Mouse (Mus musculus): ENCODE measurements at regions not wholly inside any gene's neighbourhood (a gene's known extent, or its start where the extent isn't known, plus 50 kb on each side); places are given as distances from the start of the nearest gene placed in this dataset.
A peak's percentile ranks its signal among the peaks of the same experiment; 100 is the strongest.

GRCm38 (mm10) chr11:24726331-24726730 lies 648.5 kb downstream of the Bcl11a start:
- no peak for DNase-seq (ENCODE audit: low spot score)
- H3K27ac ChIP-seq (replicated peaks) = no peak overlapping the region
- 51% methylated on average over 3 of the region's 3 CpGs for WGBS
- no peak overlapping the region for H3K4me3 ChIP-seq (ENCODE audit: low read depth, low read length)
- H3K36me3 ChIP-seq (ENCODE audit: control insufficient read depth, insufficient read depth, low read length) = no peaks in the 10 kb centered on the region
- ATAC-seq (ENCODE audit: low FRiP score, low TSS enrichment) = no peak
- no peak overlapping the region for H3K4me2 ChIP-seq (replicated peaks; ENCODE audit: low read depth)
- TF ChIP-seq CTCF (IDR thresholded peaks at IDR 0.05; ENCODE audit: low read depth) = no peak
- no peak for TF ChIP-seq EP300 (optimal IDR thresholded peaks at IDR 0.05)
- no peaks in the 10 kb centered on the region for H3K4me1 ChIP-seq (replicated peaks; ENCODE audit: control insufficient read depth, insufficient read depth)
- H3K9ac ChIP-seq (ENCODE audit: low read length) = no peak overlapping the region
- H3K27me3 ChIP-seq (ENCODE audit: control insufficient read depth, insufficient read depth, low read length) = no peaks in the 10 kb centered on the region
- no peaks in the 10 kb centered on the region for H3K9me3 ChIP-seq (ENCODE audit: control insufficient read depth, low read length)

DNA sequence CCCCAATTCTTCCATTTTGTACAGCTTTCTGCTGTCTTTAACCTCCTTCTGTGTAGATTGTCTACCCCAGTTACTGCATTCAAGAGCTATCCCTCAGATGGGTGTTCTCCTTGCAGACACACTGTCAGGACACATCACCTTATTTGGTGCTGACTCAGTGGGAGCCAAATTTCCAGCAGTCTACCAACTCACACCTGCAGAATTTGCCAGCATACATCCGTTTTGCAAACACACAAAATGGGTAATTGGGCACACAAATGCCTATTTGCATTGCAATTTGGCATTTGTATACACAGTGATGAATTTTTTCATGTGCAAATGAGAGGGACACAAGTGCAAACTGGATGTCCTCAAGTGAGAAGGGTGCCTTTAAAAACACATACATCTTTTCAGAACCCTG lies 649.5 kb downstream of the Bcl11a start:
- H3K9me3 ChIP-seq (ENCODE audit: control insufficient read depth, low read length) = no peaks in the 10 kb centered on the region
- H3K4me2 ChIP-seq (replicated peaks; ENCODE audit: low read depth) = no peak overlapping the region
- no peak for DNase-seq (ENCODE audit: low spot score)
- 31% methylated on average over 1 of the region's 1 CpGs for WGBS
- no peaks in the 10 kb centered on the region for H3K4me1 ChIP-seq (replicated peaks; ENCODE audit: control insufficient read depth, insufficient read depth)
- no peak overlapping the region for H3K4me3 ChIP-seq (ENCODE audit: low read depth, low read length)
- TF ChIP-seq CTCF (IDR thresholded peaks at IDR 0.05; ENCODE audit: low read depth) = no peak
- TF ChIP-seq EP300 (optimal IDR thresholded peaks at IDR 0.05) = no peak
- H3K9ac ChIP-seq (ENCODE audit: low read length) = no peak overlapping the region
- H3K36me3 ChIP-seq (ENCODE audit: control insufficient read depth, insufficient read depth, low read length) = no peaks in the 10 kb centered on the region
- ATAC-seq (ENCODE audit: low FRiP score, low TSS enrichment) = no peak
- no peaks in the 10 kb centered on the region for H3K27me3 ChIP-seq (ENCODE audit: control insufficient read depth, insufficient read depth, low read length)
- no peak overlapping the region for H3K27ac ChIP-seq (replicated peaks)

- H3K27me3 ChIP-seq (ENCODE audit: control insufficient read depth, insufficient read depth, low read length) = no peaks in the 10 kb centered on the region
- ATAC-seq (ENCODE audit: low FRiP score, low TSS enrichment) = no peak
Observed at GRCm38 (mm10) chr11:24731431-24731830, 653.6 kb downstream of the Bcl11a start.

DNA sequence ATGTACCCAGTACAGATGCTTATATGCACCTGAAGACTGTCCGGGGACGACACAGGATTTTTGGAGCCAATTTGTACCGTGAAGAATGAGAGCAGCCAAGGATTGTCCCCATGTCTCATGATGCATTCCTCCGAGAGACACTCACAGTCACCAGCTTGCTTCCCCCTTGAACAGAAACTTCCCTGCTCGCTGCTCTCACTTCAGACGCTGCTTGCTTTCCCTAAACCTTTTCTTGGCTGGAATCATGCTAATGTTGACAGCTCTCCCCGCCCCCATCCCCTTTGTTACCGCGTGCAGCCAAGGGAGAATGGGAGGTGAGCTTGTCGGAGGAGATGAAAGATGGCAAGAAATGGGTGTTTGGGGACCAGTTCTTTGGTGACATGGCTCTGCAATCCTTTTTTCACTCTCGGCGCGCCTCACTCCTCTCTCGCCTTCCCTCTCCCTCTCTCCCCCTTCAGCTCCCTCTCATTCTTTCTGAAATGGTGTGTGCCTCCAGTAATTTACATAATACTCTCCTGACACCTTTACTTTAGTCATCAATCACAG lies 661.9 kb downstream of the Bcl11a start:
- H3K4me3 ChIP-seq (ENCODE audit: low read depth, low read length) = peak overlapping the region; percentile 20
- H3K36me3 ChIP-seq (ENCODE audit: control insufficient read depth, insufficient read depth, low read length) = no peaks in the 10 kb centered on the region
- no peaks in the 10 kb centered on the region for H3K27me3 ChIP-seq (ENCODE audit: control insufficient read depth, insufficient read depth, low read length)
- no peaks in the 10 kb centered on the region for H3K9me3 ChIP-seq (ENCODE audit: control insufficient read depth, low read length)
- peak overlapping the region; percentile 40; the same call in 1 of the 2 replicates for H3K4me2 ChIP-seq (replicated peaks; ENCODE audit: low read depth)
- ATAC-seq (ENCODE audit: low FRiP score, low TSS enrichment) (no peak), DNase-seq (ENCODE audit: low spot score) (peak; percentile 15)
- H3K4me1 ChIP-seq (replicated peaks; ENCODE audit: control insufficient read depth, insufficient read depth) = no peaks in the 10 kb centered on the region
- H3K9ac ChIP-seq (ENCODE audit: low read length) = no peak overlapping the region
- TF ChIP-seq EP300 (optimal IDR thresholded peaks at IDR 0.05) = no peak
- no peak for TF ChIP-seq CTCF (IDR thresholded peaks at IDR 0.05; ENCODE audit: low read depth)
- 7% methylated on average over 14 of the region's 14 CpGs for WGBS
- no peak overlapping the region for H3K27ac ChIP-seq (replicated peaks)

More at GRCm38 (mm10) chr11:24731431-24731830, 653.6 kb downstream of the Bcl11a start:
- TF ChIP-seq CTCF (IDR thresholded peaks at IDR 0.05; ENCODE audit: low read depth) = no peak
- no peak for TF ChIP-seq EP300 (optimal IDR thresholded peaks at IDR 0.05)
- Histone ChIP-seq H3K36me3 (ENCODE audit: control insufficient read depth, insufficient read depth, low read length) (no peaks in the 10 kb centered on the region), H3K4me2 (replicated peaks; ENCODE audit: low read depth) (no peak overlapping the region), H3K4me3 (ENCODE audit: low read depth, low read length) (no peak overlapping the region), H3K4me1 (replicated peaks; ENCODE audit: control insufficient read depth, insufficient read depth) (no peaks in the 10 kb centered on the region), H3K27ac (replicated peaks) (no peak overlapping the region), H3K9me3 (ENCODE audit: control insufficient read depth, low read length) (no peaks in the 10 kb centered on the region), H3K9ac (ENCODE audit: low read length) (no peak overlapping the region)
- WGBS = 17% methylated on average over 1 of the region's 1 CpGs
- no peak for DNase-seq (ENCODE audit: low spot score)

DNA sequence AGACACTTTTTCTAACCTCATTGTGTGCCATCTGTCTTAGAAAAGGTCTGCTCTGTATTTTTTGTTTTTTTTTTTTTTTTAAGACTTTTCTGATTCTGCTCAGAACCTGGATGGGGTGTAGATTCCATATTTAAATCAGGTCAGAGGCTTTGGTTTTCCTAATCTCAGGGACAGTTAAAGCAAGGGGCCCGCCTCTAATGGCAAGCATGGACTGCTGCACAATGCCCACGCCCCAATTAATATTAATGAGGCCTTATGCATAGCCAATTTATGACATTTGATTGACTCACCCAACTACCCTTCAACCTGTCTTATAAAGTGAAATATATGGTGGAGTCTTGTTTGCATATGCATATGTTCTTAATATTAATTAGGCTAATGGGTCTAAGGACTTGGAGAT lies 662.6 kb downstream of the Bcl11a start:
- WGBS = 79% methylated on average over 2 of the region's 2 CpGs
- H3K9me3 ChIP-seq (ENCODE audit: control insufficient read depth, low read length) = no peaks in the 10 kb centered on the region
- H3K4me3 ChIP-seq (ENCODE audit: low read depth, low read length) = no peak overlapping the region
- H3K4me1 ChIP-seq (replicated peaks; ENCODE audit: control insufficient read depth, insufficient read depth) = no peaks in the 10 kb centered on the region
- no peak overlapping the region for H3K4me2 ChIP-seq (replicated peaks; ENCODE audit: low read depth)
- no peak for DNase-seq (ENCODE audit: low spot score)
- no peaks in the 10 kb centered on the region for H3K27me3 ChIP-seq (ENCODE audit: control insufficient read depth, insufficient read depth, low read length)
- H3K36me3 ChIP-seq (ENCODE audit: control insufficient read depth, insufficient read depth, low read length) = no peaks in the 10 kb centered on the region
- no peak overlapping the region for H3K9ac ChIP-seq (ENCODE audit: low read length)
- H3K27ac ChIP-seq (replicated peaks) = no peak overlapping the region
- no peak for TF ChIP-seq EP300 (optimal IDR thresholded peaks at IDR 0.05)
- no peak for TF ChIP-seq CTCF (IDR thresholded peaks at IDR 0.05; ENCODE audit: low read depth)
- ATAC-seq (ENCODE audit: low FRiP score, low TSS enrichment) = no peak

DNA sequence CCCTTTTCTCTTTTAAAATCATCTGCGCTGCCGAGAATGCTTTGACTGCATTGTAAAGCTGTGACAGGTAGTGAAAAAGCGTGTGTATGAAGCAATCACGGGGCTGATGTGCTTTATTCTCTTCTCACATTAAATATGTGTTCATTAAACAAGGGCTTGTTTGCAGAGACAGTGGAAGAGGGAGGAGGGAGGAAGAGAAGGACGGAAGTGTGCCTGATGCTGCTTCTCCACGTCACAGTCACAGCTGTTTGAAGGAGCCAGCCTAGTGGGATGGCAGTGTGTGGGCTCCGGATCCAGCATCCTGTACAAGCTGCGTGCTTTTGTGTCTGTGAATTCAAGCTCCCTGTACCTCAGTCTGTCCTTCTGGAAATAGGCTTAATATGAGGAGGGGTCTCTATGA lies 664.7 kb downstream of the Bcl11a start:
- WGBS = 56% methylated on average over 8 of the region's 8 CpGs
- no peak for DNase-seq (ENCODE audit: low spot score)
- Histone ChIP-seq H3K36me3 (ENCODE audit: control insufficient read depth, insufficient read depth, low read length) (no peaks in the 10 kb centered on the region), H3K4me3 (ENCODE audit: low read depth, low read length) (no peak overlapping the region), H3K27me3 (ENCODE audit: control insufficient read depth, insufficient read depth, low read length) (no peaks in the 10 kb centered on the region), H3K4me2 (replicated peaks; ENCODE audit: low read depth) (no peak overlapping the region), H3K9ac (ENCODE audit: low read length) (no peak overlapping the region), H3K4me1 (replicated peaks; ENCODE audit: control insufficient read depth, insufficient read depth) (no peaks in the 10 kb centered on the region), H3K27ac (replicated peaks) (no peak overlapping the region), H3K9me3 (ENCODE audit: control insufficient read depth, low read length) (no peaks in the 10 kb centered on the region)
- TF ChIP-seq EP300 (optimal IDR thresholded peaks at IDR 0.05) (no peak), CTCF (IDR thresholded peaks at IDR 0.05; ENCODE audit: low read depth) (no peak)
- no peak for ATAC-seq (ENCODE audit: low FRiP score, low TSS enrichment)

Data from stomach, postnatal 0 days (tissue).